Mouse (Mus musculus) myocyte (in vitro differentiated cells): ENCODE data around the gene Obsl1. TPM values are rescaled to one million over a fixed set of nuclear protein-coding genes. Genes with fewer than 3 reads are reported as not detected.
A peak's percentile ranks its signal among the peaks of the same experiment; 100 is the strongest.

Source experiments
- H3K27me3 ChIP-seq: one replicate; pipeline ENCODE4 v1.6.1; 2011; ENCODE audit not compliant: control insufficient read depth, insufficient read depth, insufficient read length
- H3K36me3 ChIP-seq: one replicate; pipeline ENCODE4 v1.6.1; 2011; ENCODE audit not compliant: control insufficient read depth, insufficient read depth
- H3K4me2 ChIP-seq: one replicate; pipeline ENCODE4 v1.6.1; 2011; ENCODE audit warnings: low read depth, control low read depth
- H3K4me3 ChIP-seq: one replicate; pipeline ENCODE4 v1.5.1; 2011; ENCODE audit warnings: mild to moderate bottlenecking, control low read depth, moderate library complexity
- H3K79me2 ChIP-seq: one replicate; pipeline ENCODE4 v1.6.1; 2011; ENCODE audit not compliant: control insufficient read depth, insufficient read depth
- H3ac ChIP-seq: one replicate; pipeline ENCODE4 v1.6.1; 2011; ENCODE audit not compliant: control insufficient read depth, insufficient read length
- CEBPB ChIP-seq: IDR thresholded peaks from 2 replicates; pipeline ENCODE4 v1.6.1; 2011; ENCODE audit warnings: mild to moderate bottlenecking, moderate library complexity; ENCODE audit not compliant: poor library complexity, insufficient read depth, severe bottlenecking
- E2F4 ChIP-seq: IDR thresholded peaks from one replicate; pipeline ENCODE4 v1.6.1; 2011; ENCODE audit warnings: mild to moderate bottlenecking, control low read depth, moderate library complexity; ENCODE audit not compliant: insufficient read depth
- MAX ChIP-seq: IDR thresholded peaks from one replicate; pipeline ENCODE4 v1.6.1; 2011; ENCODE audit warnings: low read depth, mild to moderate bottlenecking, control low read depth
- MYOD1 ChIP-seq, 3 experiments: IDR thresholded peaks; one replicate each; pipeline ENCODE4 v1.6.1; 2011; ENCODE audit warnings: control low read depth in 2 of 3, low read depth in 2 of 3, mild to moderate bottlenecking in 2 of 3, moderate library complexity in 1 of 3; ENCODE audit not compliant: insufficient read length in 2 of 3, control insufficient read depth in 1 of 3
- MYOG ChIP-seq, 3 experiments: IDR thresholded peaks; one replicate each; pipeline ENCODE4 v1.6.1; 2011; ENCODE audit warnings: control low read depth in 2 of 3, low read depth in 2 of 3, mild to moderate bottlenecking in 2 of 3; ENCODE audit not compliant: insufficient read length in 2 of 3, control insufficient read depth in 1 of 3, insufficient read depth in 1 of 3
- POLR2A ChIP-seq: IDR thresholded peaks from one replicate; pipeline ENCODE4 v1.6.1; 2011; ENCODE audit warnings: low read depth, mild to moderate bottlenecking, control low read depth, moderate library complexity; ENCODE audit not compliant: insufficient read length
- POLR2AphosphoS2 ChIP-seq: IDR thresholded peaks from one replicate; pipeline ENCODE4 v1.6.1; 2011; ENCODE audit warnings: low read depth, control low read depth; ENCODE audit not compliant: insufficient read length
- REST ChIP-seq: IDR thresholded peaks from one replicate; pipeline ENCODE4 v1.6.1; 2011; ENCODE audit warnings: mild to moderate bottlenecking, control low read depth, moderate library complexity; ENCODE audit not compliant: insufficient read depth, insufficient read length
- SRF ChIP-seq: IDR thresholded peaks from one replicate; pipeline ENCODE4 v1.6.1; 2011; ENCODE audit warnings: low read depth; ENCODE audit not compliant: control insufficient read depth, insufficient read length
- TCF12 ChIP-seq: IDR thresholded peaks from one replicate; pipeline ENCODE4 v1.6.1; 2011; ENCODE audit warnings: mild to moderate bottlenecking, control low read depth; ENCODE audit not compliant: poor library complexity, insufficient read depth, severe bottlenecking
- TCF3 ChIP-seq: IDR thresholded peaks from one replicate; pipeline ENCODE4 v1.6.1; 2011; ENCODE audit warnings: low read depth, control low read depth; ENCODE audit not compliant: insufficient read length
- USF1 ChIP-seq: IDR thresholded peaks from one replicate; pipeline ENCODE4 v1.6.1; 2011; ENCODE audit warnings: low read depth, mild to moderate bottlenecking, control low read depth, moderate library complexity
- polyA plus RNA-seq: library from polyadenylated mRNA; unstranded; fragments of >200 nt; fragmentation: generic; extraction: Trizol; gene quantifications from one replicate; pipeline ENCODE4 v1.2.1, GENCODE M21; 2012; ENCODE audit warnings: missing spikeins

Obsl1 gene
- polyA plus RNA-seq, 1 experiment, result 148 TPM

DNA sequence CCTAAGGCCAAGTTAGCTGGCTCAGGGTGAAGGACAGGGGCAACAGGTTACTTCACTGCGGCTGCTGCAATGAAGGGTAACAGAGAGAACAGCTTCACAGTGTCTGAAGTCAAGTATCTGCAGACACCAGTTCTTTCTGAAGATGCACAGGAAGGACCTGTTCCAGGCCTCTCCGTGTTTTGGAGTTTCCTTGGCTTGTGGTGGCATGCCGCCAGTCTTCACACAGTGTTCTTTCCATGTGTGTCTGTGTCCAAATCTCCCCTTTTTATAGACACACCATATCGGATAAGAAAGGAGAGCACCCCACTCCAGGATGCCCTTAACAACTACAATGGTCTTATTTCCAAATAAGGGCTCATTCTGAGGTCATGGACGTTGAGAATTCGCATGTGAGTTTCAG is 38.1 kb upstream of the Obsl1 start:
- no peak overlapping the region for H3ac ChIP-seq
- no peaks in the 10 kb centered on the region for H3K79me2 ChIP-seq
- no peak overlapping the region for H3K4me3 ChIP-seq
- no peak overlapping the region for H3K4me2 ChIP-seq
- H3K36me3 ChIP-seq, result no peaks in the 10 kb centered on the region
- no peaks in the 10 kb centered on the region for H3K27me3 ChIP-seq
- TF ChIP-seq MYOG (IDR thresholded peaks at IDR 0.05; ENCODE audit: control insufficient read depth in 1 of 3, insufficient read depth in 1 of 3, insufficient read length in 2 of 3, low read depth in 2 of 3), result no peak
- TF ChIP-seq REST, result no peak
- no peak for TF ChIP-seq TCF12
- no peak for TF ChIP-seq POLR2AphosphoS2
- no peak for TF ChIP-seq MAX
- TF ChIP-seq TCF3, result no peak

- H3K27me3 ChIP-seq, result no peaks in the 10 kb centered on the region
- H3K79me2 ChIP-seq, result no peaks in the 10 kb centered on the region
- H3K4me2 ChIP-seq, result no peak overlapping the region
- TF ChIP-seq POLR2AphosphoS2 (no peak), MYOD1 (IDR thresholded peaks at IDR 0.05; ENCODE audit: control insufficient read depth in 1 of 3, insufficient read length in 2 of 3, low read depth in 2 of 3) (no peak), TCF12 (no peak)
- H3ac ChIP-seq, result no peak overlapping the region
- H3K4me3 ChIP-seq, result no peak overlapping the region
- no peaks in the 10 kb centered on the region for H3K36me3 ChIP-seq
These were observed 35.2 kb upstream of the Obsl1 start for GRCm38 (mm10) chr1:75541496-75541895.

DNA sequence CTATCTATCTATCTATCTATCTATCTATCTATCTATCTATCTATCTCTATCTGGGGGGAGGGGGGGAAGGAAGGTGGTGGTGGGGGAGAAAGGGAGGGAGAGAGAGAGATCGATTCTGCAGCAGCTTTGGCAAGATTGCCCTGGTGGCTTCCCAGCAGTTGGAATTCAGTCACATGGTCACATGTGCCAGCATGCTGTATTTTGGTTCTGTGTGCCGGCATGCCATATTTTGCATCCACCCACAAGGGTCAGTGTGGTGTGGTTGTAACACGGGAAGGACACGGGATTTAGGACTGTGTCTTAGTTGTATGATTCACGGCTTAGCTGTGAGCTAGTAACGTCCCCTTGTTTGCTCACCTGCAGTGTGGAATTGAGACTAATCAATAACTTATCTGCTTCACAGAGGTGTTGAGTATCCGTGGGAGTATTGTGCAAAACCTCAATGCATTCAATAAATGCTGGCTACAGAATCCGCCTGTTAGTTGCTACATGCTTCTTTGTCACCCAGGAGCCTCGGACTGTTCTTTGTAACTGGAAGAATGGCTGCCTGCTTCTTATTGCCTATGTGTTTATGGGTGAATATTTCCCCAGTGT is 32.4 kb upstream of the Obsl1 start:
- Histone ChIP-seq H3K36me3 (no peaks in the 10 kb centered on the region), H3K79me2 (no peaks in the 10 kb centered on the region), H3K4me2 (peak overlapping the region; percentile 58), H3ac (no peak overlapping the region), H3K4me3 (no peak overlapping the region), H3K27me3 (no peaks in the 10 kb centered on the region)
- TF ChIP-seq POLR2AphosphoS2 (peak; percentile 49), POLR2A (peak; percentile 11), USF1 (peak; percentile 68), REST (no peak), CEBPB (no peak), MAX (no peak), TCF3 (no peak), SRF (no peak), TCF12 (no peak), E2F4 (no peak), MYOD1 (IDR thresholded peaks at IDR 0.05; ENCODE audit: control insufficient read depth in 1 of 3, insufficient read length in 2 of 3, low read depth in 2 of 3) (peak in 1 of 3 experiments; percentile 65), MYOG (IDR thresholded peaks at IDR 0.05; ENCODE audit: control insufficient read depth in 1 of 3, insufficient read depth in 1 of 3, insufficient read length in 2 of 3, low read depth in 2 of 3) (peak in 1 of 3 experiments; percentile 52)

- no peaks in the 10 kb centered on the region for H3K36me3 ChIP-seq
- H3ac ChIP-seq, result no peak overlapping the region
- H3K4me2 ChIP-seq, result no peak overlapping the region
- no peak overlapping the region for H3K4me3 ChIP-seq
- no peaks in the 10 kb centered on the region for H3K27me3 ChIP-seq
- TF ChIP-seq POLR2A (no peak), TCF12 (no peak), E2F4 (no peak), MYOG (IDR thresholded peaks at IDR 0.05; ENCODE audit: control insufficient read depth in 1 of 3, insufficient read depth in 1 of 3, insufficient read length in 2 of 3, low read depth in 2 of 3) (no peak), CEBPB (no peak), TCF3 (no peak), MAX (no peak), USF1 (no peak), SRF (no peak), MYOD1 (IDR thresholded peaks at IDR 0.05; ENCODE audit: control insufficient read depth in 1 of 3, insufficient read length in 2 of 3, low read depth in 2 of 3) (no peak), POLR2AphosphoS2 (no peak), REST (no peak)
- H3K79me2 ChIP-seq, result no peaks in the 10 kb centered on the region
These were observed 31.3 kb upstream of the Obsl1 start for GRCm38 (mm10) chr1:75537587-75537986.
